Mouse (Mus musculus): ENCODE data around the gene Cables2. TPM values are rescaled to one million over a fixed set of nuclear protein-coding genes. Genes with fewer than 3 reads are reported as not detected.
A peak's percentile ranks its signal among the peaks of the same experiment; 100 is the strongest.
"Not testable (repeated sequence)": the region's sequence is repeated elsewhere in the genome, so short reads cannot be mapped to it uniquely, and the experiment has no call there.

Cables2 gene
- total RNA-seq, 2 experiments from 2014 or later = 8.6 to 10.7 TPM

DNA sequence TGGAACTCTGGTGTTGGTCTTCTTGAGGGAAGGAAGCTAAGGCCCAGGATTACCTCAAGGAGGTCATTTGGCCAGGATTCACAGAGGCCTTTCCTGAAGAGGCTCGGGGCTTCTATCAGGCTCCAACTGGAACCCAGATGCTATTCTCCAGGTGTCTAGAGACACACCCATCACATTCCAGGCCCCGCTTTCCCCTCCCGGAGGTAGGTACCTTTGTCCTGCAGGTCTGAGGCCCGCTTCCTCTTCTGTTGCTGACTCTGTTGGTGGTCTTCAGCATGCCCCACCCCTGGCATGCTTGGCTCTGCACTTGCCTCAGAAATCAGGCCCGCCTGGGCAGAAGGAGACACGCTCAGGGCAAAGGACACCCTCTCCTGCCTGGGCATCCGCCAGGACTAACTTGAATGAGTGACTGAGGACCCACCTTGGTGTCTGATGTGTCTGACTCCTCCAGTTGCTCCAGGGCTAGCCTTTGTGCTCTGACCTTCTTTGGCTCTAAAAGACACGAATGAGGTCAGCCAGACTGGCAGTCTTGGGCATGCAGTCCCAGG lies 4.6 kb upstream of the Cables2 start:
- no peak for DNase-seq

DNA sequence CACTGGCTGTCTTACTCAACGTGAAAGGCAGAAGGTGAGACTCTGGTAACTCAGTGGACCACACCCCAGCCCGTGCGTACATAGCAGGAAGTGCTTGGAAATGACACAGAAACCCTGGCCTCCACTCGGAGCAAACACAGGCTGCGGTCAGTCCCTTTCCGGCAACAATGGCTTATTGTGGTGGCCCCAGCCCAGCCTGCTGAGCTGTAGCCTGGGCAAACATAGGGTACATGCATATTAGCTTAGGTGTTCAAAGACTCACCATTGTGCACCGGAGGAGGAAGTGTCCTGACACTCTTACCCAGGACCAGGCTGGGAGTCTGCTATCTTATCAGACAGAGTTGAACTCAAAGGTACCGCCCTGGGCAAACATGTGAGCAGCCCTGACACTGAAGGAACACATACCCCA lies 3.6 kb upstream of the Cables2 start:
- no peak for DNase-seq

- DNase-seq = no peak
Observed at GRCm38 (mm10) chr2:180276385-180276784, 3.1 kb upstream of the Cables2 start.

GRCm38 (mm10) chr2:180275836-180276235 lies 2.5 kb upstream of the Cables2 start:
- peak; percentile 82 for DNase-seq

DNA sequence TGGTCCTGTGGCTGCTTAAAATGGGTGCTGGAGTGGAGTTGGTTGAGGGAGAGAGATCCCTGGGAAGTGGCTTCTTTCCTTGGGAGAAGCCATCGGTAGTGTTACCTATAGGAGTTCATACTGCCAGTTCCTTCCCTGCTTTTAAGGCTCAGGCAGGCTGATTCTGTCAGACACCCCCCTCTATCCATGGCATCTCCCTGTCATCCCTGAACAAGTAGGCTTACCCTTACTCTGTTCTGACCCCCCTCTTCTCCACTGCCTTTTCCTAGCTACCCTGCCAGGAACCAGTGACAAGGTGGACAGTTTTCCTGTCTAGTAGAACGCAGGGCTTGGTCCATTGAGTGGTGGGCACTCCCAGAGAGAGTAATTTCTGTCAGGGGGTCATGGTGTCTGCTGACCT lies 1.2 kb upstream of the Cables2 start:
- DNase-seq = no peak

GRCm38 (mm10) chr2:180272884-180273321 lies 393 bp downstream of the Cables2 start:
- no peak for DNase-seq

GRCm38 (mm10) chr2:180271804-180272395 lies 1.4 kb downstream of the Cables2 start:
- no peak for DNase-seq

DNA sequence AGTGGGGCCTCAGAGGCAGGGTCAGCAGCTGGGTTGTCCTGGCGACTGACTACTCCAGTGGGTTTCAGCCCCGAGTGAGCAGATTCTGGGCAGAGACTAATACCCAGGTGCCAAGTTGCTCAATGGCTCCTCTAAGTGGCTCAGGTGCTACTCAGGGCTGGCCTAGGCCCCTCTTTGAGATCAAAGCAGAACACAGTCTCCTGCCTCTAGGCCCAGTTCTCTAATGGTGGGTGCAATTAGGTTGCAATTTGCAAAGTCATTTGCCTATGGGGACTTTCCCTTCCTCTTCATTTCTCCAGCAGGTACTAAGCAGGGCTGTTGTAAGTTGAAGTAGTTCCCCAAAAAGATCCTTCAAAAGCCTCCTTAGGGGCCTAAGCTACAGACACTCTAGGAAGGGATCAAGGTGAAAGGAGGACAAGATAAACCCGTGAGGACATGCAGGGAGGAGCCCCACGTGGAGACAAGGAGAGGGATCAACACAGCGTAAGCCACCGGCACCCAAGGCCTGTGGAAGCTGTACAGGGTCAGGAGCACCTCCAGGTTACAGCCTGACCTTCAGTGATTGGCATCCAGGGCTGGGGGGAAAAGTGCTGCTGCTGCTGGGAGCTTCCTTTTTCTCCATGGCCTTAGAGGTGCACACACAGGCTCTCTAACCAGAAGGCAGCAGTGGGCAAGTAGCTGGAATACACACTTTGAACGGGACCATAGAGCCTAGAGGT lies 2.6 kb downstream of the Cables2 start:
- DNase-seq = no peak

DNA sequence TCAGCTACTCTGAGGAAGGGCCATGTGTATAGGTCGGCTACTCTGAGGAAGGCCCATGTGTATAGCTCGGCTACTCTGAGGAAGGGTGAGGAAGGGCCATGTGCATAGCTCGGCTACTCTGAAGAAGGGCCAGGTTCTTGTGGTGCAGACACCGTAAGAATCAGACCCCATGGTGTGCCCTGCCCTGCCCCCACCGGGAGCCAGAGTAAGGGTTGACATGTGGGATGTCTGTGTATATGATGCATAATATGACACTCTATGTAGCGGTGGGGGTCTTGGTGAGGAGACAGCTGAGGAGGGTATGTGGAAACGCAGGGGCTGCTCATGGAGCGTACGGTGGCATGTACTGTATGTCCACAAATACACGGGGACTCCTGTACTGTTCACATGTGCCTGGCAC lies 4.0 kb downstream of the Cables2 start:
- no peak for DNase-seq

GRCm38 (mm10) chr2:180267955-180268354 lies 5.3 kb downstream of the Cables2 start:
- DNase-seq = no peak

DNA sequence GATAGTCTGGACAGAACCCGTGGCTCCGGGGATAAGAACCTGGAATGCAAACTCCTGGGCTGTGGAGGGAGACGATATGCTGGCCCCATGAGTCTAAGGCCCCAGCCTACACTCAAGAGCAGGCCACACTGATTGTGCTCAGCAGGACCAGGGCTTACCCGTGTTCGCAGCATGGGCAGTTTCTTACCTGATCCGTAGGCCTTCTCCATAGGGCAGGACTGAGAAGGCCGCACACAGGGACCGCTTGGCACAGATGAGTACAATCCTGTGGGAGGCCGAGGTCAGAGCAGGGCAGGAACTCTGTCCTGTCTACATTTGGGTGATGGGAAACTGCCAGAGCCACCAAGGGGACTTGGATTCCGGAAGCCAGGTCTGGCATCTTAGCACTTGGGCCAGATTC lies 10.4 kb downstream of the Cables2 start:
- DNase-seq = no peak

- DNase-seq = peak; percentile 39
Observed at GRCm38 (mm10) chr2:180262441-180262840, 10.9 kb downstream of the Cables2 start.

- DNase-seq = no peak
Observed at GRCm38 (mm10) chr2:180261901-180262300, 11.4 kb downstream of the Cables2 start.

DNA sequence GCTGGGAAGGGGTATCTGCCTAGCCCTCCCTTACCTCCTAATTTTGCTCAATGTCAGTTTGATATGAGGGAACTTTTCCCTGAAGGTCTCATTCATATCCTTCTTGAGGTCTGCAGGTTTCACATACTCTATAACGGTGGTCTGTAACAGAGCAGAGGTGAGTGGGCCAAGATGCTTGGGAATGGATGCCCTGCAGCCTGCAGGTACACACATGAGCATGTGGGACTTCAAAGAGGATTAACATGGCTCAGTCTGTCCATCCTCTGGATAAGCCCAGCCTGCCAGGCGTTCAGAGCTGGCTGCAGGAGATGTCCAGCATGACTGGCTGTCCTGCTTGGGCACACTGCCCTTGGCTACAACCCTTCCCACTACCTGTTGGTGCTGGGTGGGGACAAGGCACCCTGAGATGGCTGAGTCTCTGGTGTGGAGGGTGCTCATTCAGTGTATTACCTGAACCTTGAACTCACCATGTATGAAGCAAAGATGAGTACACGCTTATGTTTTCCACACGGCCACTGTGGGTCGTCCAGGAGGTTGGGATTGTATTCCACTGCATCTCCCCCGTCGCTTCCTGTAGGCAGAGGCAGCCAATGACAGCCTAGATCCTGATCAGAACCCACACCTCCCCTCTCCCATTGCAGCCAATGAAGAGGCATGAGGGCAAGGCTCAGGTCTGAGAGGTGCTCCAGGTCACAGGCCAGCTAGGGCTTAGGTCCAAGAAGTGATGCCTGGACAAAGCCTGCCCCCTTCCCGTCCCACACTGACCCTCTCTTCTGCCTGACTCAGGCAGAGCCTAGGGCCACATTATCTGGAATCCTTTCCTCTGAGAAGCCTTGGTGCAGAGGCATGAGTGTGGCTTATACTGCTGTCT lies 12.5 kb downstream of the Cables2 start:
- no peak for DNase-seq

- not testable (repeated sequence) for DNase-seq
Observed at GRCm38 (mm10) chr2:180259826-180260609, 13.3 kb downstream of the Cables2 start.

DNA sequence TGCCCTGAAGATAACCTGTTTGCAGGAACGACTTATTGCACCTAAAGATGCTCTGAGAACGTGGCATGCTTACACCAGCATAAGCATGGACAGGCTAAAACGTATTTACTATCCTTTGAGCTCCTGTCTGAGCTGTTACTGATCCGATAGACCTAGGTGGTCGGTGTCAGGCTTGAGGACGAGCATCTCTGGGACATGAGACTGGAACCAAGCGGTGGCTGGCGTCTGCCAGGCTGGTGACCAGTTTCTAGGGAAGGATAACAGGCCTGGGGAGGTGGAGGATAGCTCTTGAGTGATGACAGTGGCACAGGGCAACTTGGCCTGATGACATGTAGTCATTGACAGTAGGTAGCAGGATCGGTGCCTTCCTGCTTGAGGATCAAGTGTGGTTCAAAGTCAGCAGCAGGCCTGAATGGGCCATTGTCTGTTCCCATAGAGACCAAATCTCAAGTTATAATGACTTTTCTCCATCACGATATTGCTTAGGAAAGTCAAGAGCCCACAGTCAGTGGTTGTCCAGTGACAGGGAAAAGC lies 14.3 kb downstream of the Cables2 start:
- DNase-seq = not testable (repeated sequence)

DNA sequence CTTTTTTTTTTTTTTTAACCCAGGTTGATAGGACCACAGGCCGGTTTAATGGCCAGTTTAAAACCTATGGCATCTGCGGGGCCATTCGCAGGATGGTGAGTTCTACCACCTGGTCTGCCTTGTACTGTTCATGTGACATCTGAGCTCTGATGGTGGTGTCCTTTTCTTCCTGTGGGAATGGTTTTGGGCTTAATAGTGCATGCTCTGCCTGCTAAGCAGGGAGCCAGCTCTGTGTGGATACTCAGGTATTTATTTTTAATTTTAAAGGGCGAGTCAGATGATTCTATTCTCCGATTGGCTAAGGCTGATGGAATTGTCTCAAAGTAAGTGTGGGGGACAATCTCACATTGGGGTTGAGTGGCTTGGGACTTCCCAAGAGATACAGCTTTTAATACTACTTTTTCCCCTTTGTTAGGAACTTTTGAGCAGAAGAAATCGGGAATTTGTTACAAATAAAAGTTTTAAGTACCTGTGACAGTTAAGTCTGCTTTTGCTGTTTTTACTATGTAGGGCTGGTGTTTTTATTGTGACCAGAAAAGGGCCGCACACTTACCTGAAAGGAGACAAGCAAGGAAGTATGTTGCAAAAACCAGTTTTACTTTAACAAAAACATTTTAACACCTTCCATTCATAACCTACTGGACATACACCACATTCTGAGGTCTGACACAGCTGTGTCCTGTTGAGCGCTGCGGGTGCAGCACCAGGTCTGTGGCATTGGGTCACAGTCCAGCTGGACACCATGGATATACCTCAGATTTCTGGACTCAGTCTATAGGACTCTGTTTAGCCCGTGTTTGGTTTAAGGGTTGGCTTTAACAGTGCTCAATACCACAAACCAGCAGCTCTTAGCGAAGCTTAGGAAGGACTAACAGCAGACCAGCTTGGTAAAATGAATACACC lies 15.1 kb downstream of the Cables2 start:
- no peak for DNase-seq

DNA sequence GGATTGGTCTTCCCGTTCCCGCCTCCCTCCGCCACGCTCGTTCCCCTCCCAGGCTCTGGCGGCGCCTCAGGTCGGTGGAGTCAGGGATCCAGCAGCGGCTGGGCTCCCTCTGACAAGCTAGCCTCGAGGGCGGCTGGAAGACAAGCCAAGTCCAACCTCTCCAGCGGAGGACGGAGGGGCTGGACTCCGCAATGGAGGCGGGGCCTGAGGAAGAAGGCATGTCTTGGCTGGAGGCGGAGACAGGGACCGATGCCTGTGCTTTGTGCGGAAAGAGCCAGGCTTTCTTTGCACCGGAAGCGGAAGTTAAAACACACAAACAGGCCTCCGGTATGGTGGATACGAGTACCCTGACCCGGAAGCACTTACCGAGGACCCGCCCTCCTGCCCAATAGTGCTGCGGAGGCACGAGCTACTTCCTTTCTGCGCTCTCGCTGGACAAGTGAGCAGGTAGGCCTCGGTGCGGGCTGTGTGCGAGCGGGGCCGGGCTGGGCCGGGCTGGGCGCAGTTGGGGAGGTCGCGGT lies 16.2 kb downstream of the Cables2 start, which contains the start of gene Rps21:
Rps21 (plus strand) TSS at position 377 of the 521 bp plus-strand sequence.
- peak; percentile 98 for DNase-seq

DNA sequence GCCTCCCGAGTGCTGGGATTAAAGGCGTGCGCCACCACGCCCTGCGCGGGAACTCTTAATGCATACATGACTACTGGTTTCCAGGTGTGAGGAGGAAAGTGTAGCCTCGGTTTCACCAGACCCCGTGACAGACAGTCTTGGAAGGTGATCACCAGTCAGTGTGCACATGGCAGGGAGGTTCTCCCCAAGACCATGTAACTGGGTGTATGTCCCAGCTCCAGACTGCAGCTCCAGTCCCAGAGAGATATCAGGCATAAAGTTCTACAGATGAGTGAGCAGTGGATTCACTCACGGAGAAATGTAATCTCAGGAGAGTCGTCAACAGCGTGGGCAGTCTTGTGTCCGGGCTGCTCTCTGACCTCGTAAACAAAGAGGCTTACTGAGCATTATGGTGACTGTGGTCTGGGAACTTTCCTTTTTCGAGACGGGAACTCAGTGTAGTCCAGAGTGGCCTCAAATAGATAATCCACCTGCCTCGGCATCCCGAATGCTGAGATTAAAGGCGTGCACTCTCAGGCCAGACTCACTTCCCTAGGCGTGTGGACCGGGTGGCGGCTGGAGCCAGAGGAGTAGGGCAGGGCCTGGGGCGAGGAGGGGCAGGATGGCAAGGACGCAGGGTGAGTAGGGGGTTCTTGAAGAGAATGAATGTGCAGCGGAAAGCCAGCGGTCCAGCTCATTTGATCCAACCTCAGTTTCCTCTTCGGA lies 16.8 kb downstream of the Cables2 start:
- DNase-seq = no peak

Data from gastrocnemius, postnatal 25 days (tissue).